Mouse (Mus musculus) olfactory bulb, adult 2 months (tissue): Measurements from ENCODE around the gene Sgca.

Experiments
- CTCF ChIP-seq: fragments of 200-500 bp; IDR thresholded peaks from 2 replicates; pipeline ENCODE4 v1.5.1; 2012; ENCODE audit warnings: low read depth, mild to moderate bottlenecking, low read length, moderate library complexity; ENCODE audit not compliant: insufficient read depth
- POLR2A ChIP-seq: fragments of 200-500 bp; IDR thresholded peaks from 2 replicates; pipeline ENCODE4 v1.6.1; 2012; ENCODE audit warnings: mild to moderate bottlenecking, low read depth, low read length, moderate library complexity; ENCODE audit not compliant: insufficient read depth

DNA sequence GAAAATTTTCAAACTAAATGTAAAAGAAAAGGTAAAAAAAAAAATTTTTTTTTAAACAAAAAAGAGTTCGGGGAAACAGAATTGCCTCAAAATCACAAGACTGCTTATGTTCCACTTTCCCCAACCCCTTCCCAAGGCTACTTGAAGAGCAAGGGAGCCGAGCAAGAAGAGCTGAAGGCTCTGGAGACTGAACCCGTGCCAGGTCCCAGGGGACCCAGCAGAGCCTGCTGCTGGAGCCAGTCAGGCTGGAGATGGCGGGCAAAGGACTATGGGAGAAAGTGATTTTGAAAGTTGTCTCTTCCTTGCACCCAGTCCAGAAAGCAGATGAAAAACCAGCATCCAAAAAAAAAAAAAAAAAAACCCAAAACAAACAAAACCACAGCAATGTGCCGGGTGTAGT is 9.7 kb upstream of the Sgca start:
- TF ChIP-seq CTCF (no peak), POLR2A (no peak)
